Mouse (Mus musculus) Patski (cell line): ENCODE measurements around the gene Ikzf2. TPM values are rescaled to one million over a fixed set of nuclear protein-coding genes. Genes with fewer than 3 reads are reported as not detected.

ENCODE experiments used
- ATAC-seq: fragments of 100-300 bp; one replicate; pipeline ENCODE4 v1.8.0; 2021
- CTCF ChIA-PET: fragments of 350-600 bp; sonication (Branson Sonifier 250); formaldehyde crosslinking; loops from one replicate; lab custom pipeline; 2022; ENCODE audit warnings: inconsistent platforms; lab: Charles Lee
- POLR2A ChIA-PET: fragments of 350-600 bp; sonication (Branson Sonifier 250); formaldehyde crosslinking; loops from one replicate; lab custom pipeline; 2022; ENCODE audit warnings: antibody characterized with exemption, inconsistent platforms; lab: Charles Lee
- DNase-seq: peaks from one replicate; pipeline ENCODE4 v3.0.0-alpha.2; 2011; ENCODE audit warnings: low read depth, low spot score
- H3K27me3 ChIP-seq: fragments of 371-371 bp; one replicate; pipeline ENCODE4 v1.5.1; 2021
- CTCF ChIP-seq: fragments of 100-300 bp; IDR thresholded peaks from one replicate; pipeline ENCODE4 v1.5.1; 2021
- in situ Hi-C: fragments of 300-500 bp; cut with MboI; formaldehyde crosslinking; loops from 3 replicates; pipeline ENCODE4 v1.11.1; 2018; ENCODE audit warnings: low pct_unique_long_range_greater_than_20kb, mixed read lengths
- polyA plus RNA-seq: library from polyadenylated mRNA; unstranded; gene quantifications from one replicate; pipeline ENCODE4 v1.2.3, GENCODE M21; 2021

The Ikzf2 gene
- polyA plus RNA-seq, 1 experiment from 2014 or later = 3.9 TPM

DNA sequence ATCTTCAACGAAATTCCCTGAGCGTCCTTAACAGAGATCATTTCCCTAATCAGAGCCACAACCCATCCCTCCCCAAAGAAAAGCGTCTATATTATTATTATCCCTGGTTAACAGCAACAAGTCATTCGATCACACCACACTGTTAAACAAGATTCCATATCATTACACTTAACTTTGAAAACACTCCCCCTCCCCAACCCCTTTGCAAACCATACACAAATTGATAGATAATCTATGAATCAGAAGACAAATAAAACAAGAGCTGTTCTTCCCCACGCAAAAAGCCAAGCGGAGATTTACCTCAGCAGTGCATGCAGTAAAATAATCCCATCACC lies 337 bp downstream of the Ikzf2 start:
- no peak for TF ChIP-seq CTCF
- DNase-seq (no peak), ATAC-seq (no peak)
- in situ Hi-C loops = loop anchor here (5.0 to 10.0 kb wide), 2 partner anchors 182 to 444 kb away; no protein-coding TSS in a partner anchor
- peaks cover 6% of the 10 kb centered on the region for H3K27me3 ChIP-seq
- ChIA-PET POLR2A (interaction anchor here (0.7 kb wide), 1 partner anchor 232 kb away, joined by 3 read pairs; no protein-coding TSS in a partner anchor), CTCF (no interaction called here)

DNA sequence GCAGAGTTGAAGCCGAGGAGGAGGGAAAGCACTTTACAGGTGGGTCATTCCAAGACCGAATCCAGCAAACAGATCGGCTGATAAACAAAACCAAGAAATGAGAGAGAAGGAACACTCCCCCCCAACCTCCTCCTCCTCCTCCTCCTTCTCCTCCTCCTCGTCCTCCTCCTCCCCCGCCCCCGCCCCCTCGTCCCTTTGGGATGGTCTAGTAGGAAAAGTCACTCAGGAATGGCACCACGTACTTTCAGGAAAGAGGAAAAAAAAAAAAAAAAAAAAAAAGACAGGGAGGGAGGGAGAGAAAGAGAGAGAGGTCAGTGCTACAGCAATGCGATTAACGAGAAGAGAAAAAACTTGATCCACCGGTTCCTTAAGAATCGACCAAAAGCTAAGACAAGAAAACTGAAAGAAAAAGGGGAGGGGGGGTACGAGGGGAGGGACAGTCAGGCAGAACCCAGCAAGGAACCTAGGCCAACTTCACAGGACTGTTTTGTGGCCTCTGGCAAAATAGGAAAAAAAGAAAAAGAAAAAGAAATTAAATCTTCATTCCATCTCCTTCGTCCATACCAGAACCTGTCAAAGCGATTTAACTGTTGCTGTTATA lies 1.1 kb downstream of the Ikzf2 start:
- CTCF ChIA-PET = interaction anchor here (1.0 to 1.3 kb wide), 2 partner anchors 21 to 247 kb away, joined by 3 to 4 read pairs; no protein-coding TSS in a partner anchor
- POLR2A ChIA-PET = interaction anchor here (0.7 kb wide), 1 partner anchor 231 kb away, joined by 3 read pairs; no protein-coding TSS in a partner anchor
- in situ Hi-C loops = loop anchor here (5.0 to 10.0 kb wide), 2 partner anchors 181 to 444 kb away; no protein-coding TSS in a partner anchor

DNA sequence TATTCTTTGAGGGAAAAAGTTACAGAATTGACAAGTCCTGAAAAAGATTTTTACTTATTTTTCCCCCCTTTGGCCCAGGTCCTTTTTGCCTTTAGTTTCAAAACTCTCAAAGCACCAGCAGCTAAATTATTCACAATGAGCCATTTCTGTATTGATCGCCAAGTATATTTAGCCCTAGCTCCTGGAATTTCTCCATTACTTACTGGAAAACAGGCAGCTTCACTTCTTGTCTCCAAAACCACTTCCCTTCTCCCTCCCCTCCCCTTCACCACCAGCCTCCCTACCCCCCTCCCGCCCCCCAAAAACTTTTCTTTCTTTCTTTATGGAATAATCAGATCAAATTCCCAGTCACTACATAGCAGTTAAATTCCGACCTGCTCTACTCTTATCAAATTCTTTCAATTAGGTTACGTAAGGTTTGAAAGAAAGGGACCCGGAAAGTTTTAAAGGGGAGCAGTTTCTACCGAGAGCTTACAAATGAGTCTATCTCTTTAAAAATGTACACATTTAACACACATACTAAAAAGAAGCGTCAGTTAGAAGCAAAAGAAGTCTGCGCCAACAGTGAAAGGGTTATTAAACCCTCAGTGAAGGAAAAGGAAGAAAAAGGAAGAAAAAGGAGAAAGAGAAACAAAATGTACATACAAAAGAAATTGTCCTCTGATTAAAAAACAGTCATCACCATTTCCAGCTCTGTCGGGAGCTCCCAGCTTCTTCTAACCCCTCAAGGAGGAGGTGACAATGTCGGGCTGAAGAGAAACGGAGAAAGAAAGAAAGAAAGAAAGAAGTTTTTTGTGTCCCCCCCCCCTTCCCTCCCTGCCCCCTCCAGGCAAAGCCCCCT lies 1.8 kb downstream of the Ikzf2 start:
- TF ChIP-seq CTCF = no peak
- ChIA-PET POLR2A (no interaction called here), CTCF (interaction anchor here (1.0 to 1.3 kb wide), 2 partner anchors 20 to 247 kb away, joined by 3 to 4 read pairs; no protein-coding TSS in a partner anchor)
- H3K27me3 ChIP-seq = peaks cover 3% of the 10 kb centered on the region
- DNase-seq (no peak), ATAC-seq (no peak)
- in situ Hi-C loops = loop anchor here (5.0 to 10.0 kb wide), 2 partner anchors 180 to 443 kb away; no protein-coding TSS in a partner anchor

More for the DNA sequence above, 1.1 kb downstream of the Ikzf2 start:
- no peak for ATAC-seq
- TF ChIP-seq CTCF = no peak
- peaks cover 6% of the 10 kb centered on the region for H3K27me3 ChIP-seq
- no peak for DNase-seq

DNA sequence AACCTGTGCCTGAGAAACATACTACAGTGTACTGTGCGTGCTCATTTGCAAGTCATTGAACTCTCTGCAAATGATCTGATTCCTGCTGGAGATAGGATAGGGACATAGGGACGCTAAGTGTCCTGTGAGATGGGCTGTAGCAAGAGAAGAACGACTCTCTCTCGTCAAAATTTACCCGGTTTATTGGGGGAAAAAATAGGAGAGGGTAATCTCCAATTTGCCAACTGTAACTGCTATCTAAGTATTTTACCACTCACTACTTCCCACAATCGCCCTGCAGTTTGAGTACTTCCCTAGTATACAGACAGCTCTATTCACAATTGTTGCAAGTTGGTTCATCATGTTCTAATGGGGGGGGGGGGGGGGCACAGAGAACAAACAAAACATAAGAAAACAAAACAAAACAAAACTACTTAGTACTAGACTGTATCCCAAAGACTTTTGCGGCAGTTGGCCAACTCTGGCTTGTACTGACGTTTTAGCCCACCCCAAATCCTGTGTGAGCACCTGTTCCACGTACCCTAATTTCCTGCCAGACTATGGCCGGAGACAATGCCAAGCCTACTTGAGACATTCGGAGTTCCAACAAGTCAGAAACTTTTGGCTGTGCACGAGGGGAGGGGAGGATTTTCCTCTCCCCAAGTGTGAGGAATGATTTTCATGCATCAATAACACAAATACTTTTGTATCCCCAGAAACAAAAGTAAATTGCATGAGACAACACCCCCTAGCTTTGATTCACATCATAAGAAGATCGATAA lies 2.6 kb downstream of the Ikzf2 start:
- in situ Hi-C loops = loop anchor here (5.0 to 10.0 kb wide), 2 partner anchors 180 to 442 kb away; no protein-coding TSS in a partner anchor
- ChIA-PET POLR2A (interaction anchor here (0.6 kb wide), 1 partner anchor 344 kb away, joined by 3 read pairs; no protein-coding TSS in a partner anchor), CTCF (interaction anchor here (1.3 kb wide), 2 partner anchors 18 to 19 kb away, joined by 3 to 4 read pairs; no protein-coding TSS in a partner anchor)
- ATAC-seq (no peak), DNase-seq (no peak)
- no peak for TF ChIP-seq CTCF
- no peaks in the 10 kb centered on the region for H3K27me3 ChIP-seq

GRCm38 (mm10) chr1:69683851-69684250 lies 3.2 kb downstream of the Ikzf2 start:
- POLR2A ChIA-PET = interaction anchor here (0.6 kb wide), 1 partner anchor 343 kb away, joined by 3 read pairs; no protein-coding TSS in a partner anchor
- in situ Hi-C loops = loop anchor here (10.0 kb wide), 1 partner anchor 179 kb away; no protein-coding TSS in a partner anchor
- no peak for TF ChIP-seq CTCF

GRCm38 (mm10) chr1:69683058-69683457 lies 4.0 kb downstream of the Ikzf2 start:
- no peak for DNase-seq
- POLR2A ChIA-PET = interaction anchor here (0.6 to 0.7 kb wide), 2 partner anchors 316 to 561 kb away, joined by 3 read pairs; no protein-coding TSS in a partner anchor
- in situ Hi-C loops = loop anchor here (10.0 kb wide), 1 partner anchor 178 kb away; no protein-coding TSS in a partner anchor
- CTCF ChIA-PET = interaction anchor here (0.9 kb wide), 1 partner anchor 77 kb away, joined by 3 read pairs; no protein-coding TSS in a partner anchor
- H3K27me3 ChIP-seq = no peaks in the 10 kb centered on the region
- ATAC-seq = no peak
- no peak for TF ChIP-seq CTCF

More at GRCm38 (mm10) chr1:69683851-69684250, 3.2 kb downstream of the Ikzf2 start:
- CTCF ChIA-PET = interaction anchor here (0.9 to 1.3 kb wide), 2 partner anchors 17 to 77 kb away, joined by 3 read pairs; no protein-coding TSS in a partner anchor
- ATAC-seq (no peak), DNase-seq (no peak)
- H3K27me3 ChIP-seq = no peaks in the 10 kb centered on the region

- ChIA-PET CTCF (no interaction called here), POLR2A (no interaction called here)
- in situ Hi-C loops = loop anchor here (10.0 kb wide), 1 partner anchor 177 kb away; no protein-coding TSS in a partner anchor
- no peaks in the 10 kb centered on the region for H3K27me3 ChIP-seq
- ATAC-seq (no peak), DNase-seq (no peak)
- no peak for TF ChIP-seq CTCF
Measured at GRCm38 (mm10) chr1:69682261-69682660, 4.8 kb downstream of the Ikzf2 start.

- DNase-seq (no peak), ATAC-seq (no peak)
- in situ Hi-C loops = loop anchor here (10.0 kb wide), 1 partner anchor 176 kb away; no protein-coding TSS in a partner anchor
- no peaks in the 10 kb centered on the region for H3K27me3 ChIP-seq
- POLR2A ChIA-PET = interaction anchor here (0.5 kb wide), 1 partner anchor 72 kb away, joined by 4 read pairs; no protein-coding TSS in a partner anchor
- CTCF ChIA-PET = interaction anchor here (1.1 kb wide), 1 partner anchor 11 kb away, joined by 3 read pairs; no protein-coding TSS in a partner anchor
- no peak for TF ChIP-seq CTCF
Measured at GRCm38 (mm10) chr1:69681003-69681402, 6.0 kb downstream of the Ikzf2 start.

DNA sequence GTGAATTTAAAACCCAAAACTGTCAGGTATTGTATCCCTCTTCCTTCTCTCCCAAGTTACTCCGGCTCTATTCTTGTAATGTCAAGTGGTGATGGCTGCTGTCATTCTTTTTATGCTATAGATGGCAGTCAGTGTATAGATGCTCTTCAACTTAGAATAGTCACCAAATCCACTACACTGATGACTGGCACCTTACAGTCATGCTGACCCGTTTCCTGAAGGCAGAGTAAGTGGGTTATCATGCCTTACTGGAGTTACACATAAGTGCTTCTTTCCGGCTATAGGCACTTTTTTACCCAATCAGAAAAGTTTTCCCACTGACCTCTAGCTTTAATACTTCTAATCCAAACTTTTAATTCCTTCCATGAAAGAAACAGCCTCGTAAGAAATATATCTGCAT lies 6.5 kb downstream of the Ikzf2 start:
- no peak for ATAC-seq
- H3K27me3 ChIP-seq = no peaks in the 10 kb centered on the region

More for the DNA sequence above, 6.5 kb downstream of the Ikzf2 start:
- no peak for DNase-seq
- TF ChIP-seq CTCF = no peak
- POLR2A ChIA-PET = no interaction called here
- in situ Hi-C loops = loop anchor here (10.0 kb wide), 1 partner anchor 176 kb away; no protein-coding TSS in a partner anchor
- CTCF ChIA-PET = no interaction called here
